Mouse (Mus musculus): Measurements from ENCODE around the gene Muc13. TPM values are rescaled to one million over a fixed set of nuclear protein-coding genes. Genes with fewer than 3 reads are reported as not detected.

The Muc13 gene
- polyA plus RNA-seq, 1 experiment: 0.06 TPM

GRCm38 (mm10) chr16:33818413-33819165 is 24.8 kb downstream of the Muc13 start:
- DNase-seq (ENCODE audit: extremely low spot score in 1 of 2, low spot score in 1 of 2): no peak

GRCm38 (mm10) chr16:33820269-33821178 is 26.7 kb downstream of the Muc13 start:
- peak; percentile 63 to 97 for DNase-seq (ENCODE audit: extremely low spot score in 1 of 2, low spot score in 1 of 2)

GRCm38 (mm10) chr16:33824603-33825002 is 30.8 kb downstream of the Muc13 start:
- no peak for DNase-seq (ENCODE audit: extremely low spot score in 1 of 2, low spot score in 1 of 2)

- no peak for DNase-seq (ENCODE audit: extremely low spot score in 1 of 2, low spot score in 1 of 2)
Observed at GRCm38 (mm10) chr16:33828496-33828895, 34.7 kb downstream of the Muc13 start.

- peak in 1 of 2 experiments; percentile 25 for DNase-seq (ENCODE audit: extremely low spot score in 1 of 2, low spot score in 1 of 2)
Observed at GRCm38 (mm10) chr16:33829301-33829831, 35.5 kb downstream of the Muc13 start, which contains the start of gene Itgb5. TSS of gene Itgb5 (plus strand) at chr16:33829665.

- DNase-seq (ENCODE audit: extremely low spot score in 1 of 2, low spot score in 1 of 2): peak in 1 of 2 experiments; percentile 13
Observed at GRCm38 (mm10) chr16:33829842-33830511, 36.1 kb downstream of the Muc13 start.

GRCm38 (mm10) chr16:33830512-33831105 is 36.8 kb downstream of the Muc13 start:
- no peak for DNase-seq (ENCODE audit: extremely low spot score in 1 of 2, low spot score in 1 of 2)

- no peak for DNase-seq (ENCODE audit: extremely low spot score in 1 of 2, low spot score in 1 of 2)
Observed at GRCm38 (mm10) chr16:33832057-33832456, 38.2 kb downstream of the Muc13 start.

- peak in 1 of 2 experiments; percentile 44 for DNase-seq (ENCODE audit: extremely low spot score in 1 of 2, low spot score in 1 of 2)
Observed at GRCm38 (mm10) chr16:33832728-33833428, 39.0 kb downstream of the Muc13 start.

GRCm38 (mm10) chr16:33833429-33833753 is 39.6 kb downstream of the Muc13 start:
- no peak for DNase-seq (ENCODE audit: extremely low spot score in 1 of 2, low spot score in 1 of 2)

GRCm38 (mm10) chr16:33833781-33834482 is 40.1 kb downstream of the Muc13 start:
- DNase-seq (ENCODE audit: extremely low spot score in 1 of 2, low spot score in 1 of 2): no peak

GRCm38 (mm10) chr16:33836676-33837075 is 42.8 kb downstream of the Muc13 start:
- DNase-seq (ENCODE audit: extremely low spot score in 1 of 2, low spot score in 1 of 2): no peak

GRCm38 (mm10) chr16:33837191-33837590 is 43.4 kb downstream of the Muc13 start:
- DNase-seq (ENCODE audit: extremely low spot score in 1 of 2, low spot score in 1 of 2): no peak

GRCm38 (mm10) chr16:33840616-33841015 is 46.8 kb downstream of the Muc13 start:
- no peak for DNase-seq (ENCODE audit: extremely low spot score in 1 of 2, low spot score in 1 of 2)

- DNase-seq (ENCODE audit: extremely low spot score in 1 of 2, low spot score in 1 of 2): no peak
Observed at GRCm38 (mm10) chr16:33842081-33842880, 48.4 kb downstream of the Muc13 start.

GRCm38 (mm10) chr16:33844150-33844611 is 50.3 kb downstream of the Muc13 start:
- no peak for DNase-seq (ENCODE audit: extremely low spot score in 1 of 2, low spot score in 1 of 2)

GRCm38 (mm10) chr16:33844866-33845265 is 51.0 kb downstream of the Muc13 start:
- DNase-seq (ENCODE audit: extremely low spot score in 1 of 2, low spot score in 1 of 2): no peak

- DNase-seq (ENCODE audit: extremely low spot score in 1 of 2, low spot score in 1 of 2): no peak
Observed at GRCm38 (mm10) chr16:33853271-33853670, 59.4 kb downstream of the Muc13 start.
